Mouse (Mus musculus) stomach, postnatal 0 days (tissue): ENCODE measurements around the gene Clstn1.

ENCODE experiments used
- CTCF ChIP-seq: IDR thresholded peaks from 2 replicates; pipeline ENCODE4 v1.5.1; 2016; ENCODE audit warnings: antibody characterized with exemption, low read depth, mild to moderate bottlenecking, moderate library complexity
- EP300 ChIP-seq: optimal IDR thresholded peaks from 2 replicates; pipeline ENCODE3; 2016; ENCODE audit warnings: antibody characterized with exemption

DNA sequence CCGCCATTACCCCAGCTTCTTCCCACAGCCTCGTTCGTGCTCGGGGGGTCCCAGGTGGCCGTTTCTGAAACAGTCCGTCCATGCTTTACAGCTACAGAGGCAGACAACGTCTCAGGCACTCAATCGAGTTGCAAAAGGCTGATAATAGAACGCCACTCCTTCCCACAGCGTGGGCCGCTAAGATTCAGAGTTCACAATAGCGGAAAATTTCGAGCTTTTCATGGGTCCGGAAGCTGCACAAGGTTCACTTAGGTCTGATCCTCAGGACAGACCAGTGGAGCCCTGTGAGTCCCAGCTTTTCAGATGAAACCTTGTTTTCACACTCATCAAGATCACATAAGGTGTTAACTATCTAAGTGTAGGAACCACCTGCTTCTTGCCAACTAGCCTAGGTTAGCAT lies 102.6 kb downstream of the Clstn1 start:
- TF ChIP-seq CTCF (no peak), EP300 (no peak)
